Mouse (Mus musculus): Measurements from ENCODE around the gene Col6a5.

Gene Col6a5

DNA sequence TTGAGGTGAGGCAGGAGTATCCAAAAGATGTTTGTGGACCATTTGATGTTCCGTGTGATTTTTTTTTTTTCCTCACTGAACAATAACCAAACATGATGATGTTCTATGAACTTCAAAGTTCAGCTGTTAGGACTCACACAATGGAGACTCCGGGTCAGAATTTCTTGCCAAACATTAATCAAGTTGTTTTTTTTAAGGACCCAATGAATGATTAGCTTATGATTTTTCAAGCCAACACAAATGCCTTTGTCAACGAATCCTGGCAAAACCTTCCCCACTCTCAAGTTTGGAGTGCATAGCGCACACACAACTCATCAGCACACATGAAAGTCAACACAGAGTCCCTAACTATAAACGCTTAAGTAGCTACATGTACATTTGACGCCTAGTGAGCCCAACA lies 139.7 kb downstream of the Col6a5 start:
- DNase-seq: no peak

- peak; percentile 30 for DNase-seq
Observed at GRCm38 (mm10) chr9:105819155-105819709, 141.2 kb downstream of the Col6a5 start.

GRCm38 (mm10) chr9:105814436-105814835 lies 146.0 kb downstream of the Col6a5 start:
- no peak for DNase-seq

GRCm38 (mm10) chr9:105811458-105811857 lies 149.0 kb downstream of the Col6a5 start:
- DNase-seq: no peak

DNA sequence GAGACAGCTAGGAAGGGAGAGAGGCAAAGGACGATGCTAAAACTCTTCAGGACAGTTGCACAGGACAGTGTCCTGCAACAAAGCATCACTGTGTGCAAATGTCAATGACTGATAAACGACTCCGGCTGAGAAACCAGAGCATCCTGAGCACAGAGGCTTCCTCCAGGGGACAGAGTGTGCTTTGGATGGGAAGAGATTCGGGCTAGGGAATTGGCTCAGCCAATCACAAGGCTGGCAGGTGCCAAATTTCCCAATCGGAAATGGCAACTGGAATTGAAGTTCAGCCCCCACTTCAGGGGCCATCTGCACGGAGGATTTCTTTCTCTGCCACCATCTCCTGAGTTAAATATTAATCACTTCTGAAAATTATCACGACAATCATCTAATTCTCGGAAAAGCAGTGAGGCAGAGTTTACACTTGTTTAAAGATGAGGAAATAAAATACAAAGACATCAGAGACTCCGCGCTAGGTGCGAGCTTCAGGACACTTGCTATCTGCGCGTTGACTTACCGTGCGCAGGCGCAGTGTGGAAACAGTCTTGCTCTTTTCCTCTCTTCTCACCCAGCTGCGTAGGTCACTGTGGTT lies 151.4 kb downstream of the Col6a5 start:
- no peak for DNase-seq

All from cerebellum, postnatal 10 days (tissue).